10 mouse cellular contexts compared by ENCODE assay signal in genomic region chr1:39772401-39773095, GRCm38 (mm10). TPM values are rescaled to one million over a fixed set of nuclear protein-coding genes. Genes with fewer than 3 reads are reported as not detected.
A peak's percentile ranks its signal among the peaks of the same experiment; 100 is the strongest.
DNase-seq lines count a peak whose midpoint lies in the region; ATAC-seq lines count a peak whose summit lies in the region.
"Had no signal": no experiment of that assay in that cellular context is flagged by ENCODE, and none has a peak within 500 bp of the region (broad histone marks: within the 10 kb centered on the region; RNA-seq: fewer than 3 reads in every experiment).

No protein-coding gene starts in this region.

- H3K4me2 ChIP-seq in hindbrain, embryonic 13.5 days: no peak overlapping the region
- no peak overlapping the region for H3K4me2 ChIP-seq in midbrain, embryonic 11.5 days
- H3K4me2 ChIP-seq: forebrain, embryonic 13.5 days had no signal

- H3K4me1 ChIP-seq in hindbrain, embryonic 13.5 days (replicated peaks): peaks cover 22% of the 10 kb centered on the region
- H3K4me1 ChIP-seq in midbrain, embryonic 11.5 days (ENCODE audit: control insufficient read depth, insufficient read depth, low read length): 0 out of 2 replicates have a peak, but pooled peaks cover 3% of the 10 kb centered on the region

- H3K36me3 ChIP-seq in hindbrain, embryonic 13.5 days: no peaks in the 10 kb centered on the region
- H3K36me3 ChIP-seq in midbrain, embryonic 11.5 days (ENCODE audit: control insufficient read depth, insufficient read depth, low read length): no peaks in the 10 kb centered on the region

- DNase-seq in cerebellum, adult 11 months: no peak
- DNase-seq in embryo, embryonic 10.5 days (ENCODE audit: low spot score): peak; percentile 42
- no peak for DNase-seq in midbrain, embryonic 11.5 days (ENCODE audit: low spot score, missing footprints)
- no peak for DNase-seq in gastrocnemius, postnatal 10 days

- no peak overlapping the region for H3K4me3 ChIP-seq in hindbrain, embryonic 13.5 days
- H3K4me3 ChIP-seq in midbrain, embryonic 11.5 days (ENCODE audit: low read depth, low read length): no peak overlapping the region
- H3K4me3 ChIP-seq: forebrain, embryonic 13.5 days had no signal

- no peak overlapping the region for H3K9ac ChIP-seq in hindbrain, embryonic 13.5 days
- no peak overlapping the region for H3K9ac ChIP-seq in midbrain, embryonic 11.5 days (ENCODE audit: low read length)
- H3K9ac ChIP-seq: forebrain, embryonic 13.5 days had no signal

- WGBS in hindbrain, embryonic 13.5 days: 15% methylated on average over 3 of the region's 3 CpGs
- WGBS in midbrain, embryonic 11.5 days: 21% methylated on average over 3 of the region's 3 CpGs

- H3K27me3 ChIP-seq in hindbrain, embryonic 13.5 days: no peaks in the 10 kb centered on the region
- no peaks in the 10 kb centered on the region for H3K27me3 ChIP-seq in midbrain, embryonic 11.5 days (ENCODE audit: control insufficient read depth, insufficient read depth, low read length)
- H3K27me3 ChIP-seq: forebrain, embryonic 13.5 days had no signal

- H3K9me3 ChIP-seq in hindbrain, embryonic 13.5 days: peaks cover 4% of the 10 kb centered on the region; the same call in 1 of the 2 replicates
- H3K9me3 ChIP-seq in midbrain, embryonic 11.5 days (ENCODE audit: control insufficient read depth, low read length): no peaks in the 10 kb centered on the region
- H3K9me3 ChIP-seq: forebrain, embryonic 13.5 days had no signal

- peak; percentile 65 for ATAC-seq in cerebellum, adult (ENCODE audit: insufficient number of reproducible peaks, low FRiP score, low TSS enrichment)
- peak; percentile 57; the same call in 1 of the 2 replicates for ATAC-seq in hindbrain, embryonic 13.5 days (ENCODE audit: low FRiP score)
- peak; percentile 55; the same call in 1 of the 2 replicates for ATAC-seq in midbrain, embryonic 11.5 days (ENCODE audit: low FRiP score)
- no peak for ATAC-seq in megakaryocyte-erythroid progenitor cell, adult 5-6 weeks (replicated peaks; ENCODE audit: low FRiP score, low TSS enrichment, poor library complexity, severe bottlenecking)
- no peak for ATAC-seq in frontal cortex, adult (ENCODE audit: low TSS enrichment)
- ATAC-seq: forebrain, embryonic 13.5 days had no signal

- H3K27ac ChIP-seq in hindbrain, embryonic 13.5 days: peak overlapping the region; percentile 37
- no peak overlapping the region for H3K27ac ChIP-seq in midbrain, embryonic 11.5 days (ENCODE audit: low read depth, low read length)
- H3K27ac ChIP-seq: forebrain, embryonic 13.5 days; macrophage had no signal

RNA-seq across cellular contexts. Expression of gene Gm3646, which starts 32.6 kb away (rescaled TPM):
- polyA plus RNA-seq in hindbrain, embryonic 13.5 days (2015; fragmentation: Nextera tagmentation; extraction: Ambion mirVana): not detected in 2 replicates
- polyA plus RNA-seq in midbrain, embryonic 11.5 days (2014; fragmentation: Nextera tagmentation; extraction: Ambion mirVana): not detected in 2 replicates
- total RNA-seq in megakaryocyte-erythroid progenitor cell, adult 5-6 weeks (2014; fragmentation: Nextera tagmentation): not detected in 2 replicates
- total RNA-seq in megakaryocyte-erythroid progenitor cell, adult 5-6 weeks (2017): not detected in 2 replicates
- 1 to 10 TPM in 1 of 2 experiments, under 1 TPM in 1; 0.95 to 2.3 TPM for total RNA-seq in gastrocnemius, postnatal 10 days (2021)
- polyA plus RNA-seq: forebrain, embryonic 13.5 days; macrophage had no signal

RNA-seq across cellular contexts. Expression of gene Rfx8, which starts 51.8 kb away (rescaled TPM):
- 0.26 and 0.49 TPM in 2 replicates for polyA plus RNA-seq in hindbrain, embryonic 13.5 days (2015; fragmentation: Nextera tagmentation; extraction: Ambion mirVana)
- polyA plus RNA-seq in midbrain, embryonic 11.5 days (2014; fragmentation: Nextera tagmentation; extraction: Ambion mirVana): 0.15 and 0.39 TPM in 2 replicates
- total RNA-seq in megakaryocyte-erythroid progenitor cell, adult 5-6 weeks (2014; fragmentation: Nextera tagmentation): not detected in 2 replicates
- total RNA-seq in megakaryocyte-erythroid progenitor cell, adult 5-6 weeks (2017): 0.65 TPM in 1 of 2 replicates, not detected in the other
- total RNA-seq in gastrocnemius, postnatal 10 days (2021): under 1 TPM; 0.25 to 0.45 TPM
- polyA plus RNA-seq: macrophage had no signal

Comparison
In these comparisons a context has a peak if more than half of its experiments do, and no peak if none do; other contexts are left out.
1. ATAC-seq: peak in cerebellum, adult (single experiment), hindbrain, embryonic 13.5 days (single experiment) and midbrain, embryonic 11.5 days (single experiment); none in megakaryocyte-erythroid progenitor cell, adult 5-6 weeks (single experiment) and frontal cortex, adult (single experiment).